Mouse (Mus musculus) heart, postnatal 0 days (tissue): ENCODE measurements around the gene Lypla2. TPM values are rescaled to one million over a fixed set of nuclear protein-coding genes. Genes with fewer than 3 reads are reported as not detected.

Source experiments
- ATAC-seq: fragments of 200-750 bp; cut with Nextera tagmentation; 2 replicates; pipeline ENCODE4 v1.8.0; 2017; ENCODE audit warnings: low read depth, moderate number of reproducible peaks, moderate library complexity; ENCODE audit not compliant: insufficient read depth
- DNase-seq: peaks from one replicate; pipeline ENCODE4 v3.0.0-alpha.2; 2016; ENCODE audit warnings: low spot score
- H3K27ac ChIP-seq: fragments of 300-500 bp; sonication (generic); 2 replicates; pipeline ENCODE4 v1.5.1; 2014; ENCODE audit warnings: low read depth, mild to moderate bottlenecking
- H3K27me3 ChIP-seq: fragments of 300-500 bp; sonication (generic); 2 replicates; pipeline ENCODE4 v1.6.1; 2014; ENCODE audit warnings: low read length, mixed read lengths; ENCODE audit not compliant: control insufficient read depth, insufficient read depth
- H3K36me3 ChIP-seq: fragments of 300-500 bp; sonication (generic); replicated peaks from 2 replicates; pipeline ENCODE4 v1.6.1; 2014; ENCODE audit warnings: low read length, mixed read lengths; ENCODE audit not compliant: control insufficient read depth, insufficient read depth
- H3K4me1 ChIP-seq: fragments of 300-500 bp; sonication (generic); 2 replicates; pipeline ENCODE4 v1.6.1; 2014; ENCODE audit warnings: antibody characterized with exemption; ENCODE audit not compliant: control insufficient read depth, insufficient read depth
- H3K4me2 ChIP-seq: fragments of 300-500 bp; sonication (generic); 2 replicates; pipeline ENCODE4 v1.6.1; 2014; ENCODE audit warnings: low read depth, mild to moderate bottlenecking, low read length, moderate library complexity
- H3K4me3 ChIP-seq: fragments of 300-500 bp; sonication (generic); 2 replicates; pipeline ENCODE4 v1.5.1; 2014; ENCODE audit warnings: low read depth, low read length
- H3K9ac ChIP-seq: fragments of 300-500 bp; sonication (generic); replicated peaks from 2 replicates; pipeline ENCODE4 v1.6.1; 2014; ENCODE audit warnings: low read depth, low read length, mixed read lengths
- H3K9me3 ChIP-seq: fragments of 300-500 bp; sonication (generic); replicated peaks from 2 replicates; pipeline ENCODE4 v1.6.1; 2016; ENCODE audit warnings: low read length; ENCODE audit not compliant: control insufficient read depth
- CTCF ChIP-seq: IDR thresholded peaks from 2 replicates; pipeline ENCODE4 v1.5.1; 2016; ENCODE audit warnings: antibody characterized with exemption, control low read depth, low read depth
- EP300 ChIP-seq: IDR thresholded peaks from 2 replicates; pipeline ENCODE4 v1.6.1; 2016; ENCODE audit warnings: antibody characterized with exemption, low read depth
- WGBS: fragments of 180-500 bp; shearing (Covaris S2); extraction: QIAGEN DNeasy Blood & Tissue Kit; methylation state at CpG from one replicate; pipeline ENCODE4 v1.1.7; 2014; 5-methylcytosine and 5-hydroxymethylcytosine counted together
- polyA plus RNA-seq: library from polyadenylated mRNA; unstranded; fragments of >200 nt; fragmentation: Nextera tagmentation; extraction: Ambion mirVana; gene quantifications from 2 replicates; pipeline ENCODE4 v1.2.1, GENCODE M21; 2015
- total RNA-seq: library from RNA; depleted of rRNA; stranded (reverse); fragments of >200 nt; gene quantifications from 2 replicates; pipeline ENCODE4 v1.2.3, GENCODE M21; 2014; ENCODE audit warnings: low replicate concordance

Gene Lypla2
- total and polyA plus RNA-seq, 2 experiments from 2014 or later, result 58.4 to 66.8 TPM

DNA sequence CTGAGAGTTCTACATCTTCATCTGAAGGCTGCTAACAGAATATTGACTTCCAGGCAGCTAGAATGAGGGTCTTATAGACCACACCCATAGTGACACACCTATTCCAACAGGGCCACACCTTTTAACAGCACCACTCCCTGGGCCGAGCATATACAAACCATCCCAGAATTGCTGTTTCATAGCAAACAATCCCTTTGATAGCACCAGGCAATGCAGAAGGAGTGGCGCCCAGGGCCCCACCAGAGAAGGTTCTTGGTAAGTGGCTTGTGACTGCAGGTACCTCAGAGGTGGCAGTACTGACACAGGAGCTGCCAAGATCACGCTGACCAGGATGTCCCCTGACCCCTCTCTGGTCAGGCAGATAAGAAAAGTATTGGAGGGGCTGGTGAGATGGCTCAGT is 19.2 kb downstream of the Lypla2 start:
- H3K9me3 ChIP-seq, result no peaks in the 10 kb centered on the region
- TF ChIP-seq EP300 (no peak), CTCF (no peak)
- H3K27ac ChIP-seq, result no peak overlapping the region
- H3K9ac ChIP-seq, result no peak overlapping the region
- no peak overlapping the region for H3K4me2 ChIP-seq
- no peak for ATAC-seq
- DNase-seq, result no peak
- peaks cover 4% of the 10 kb centered on the region; the same call in 1 of the 2 replicates for H3K4me1 ChIP-seq
- WGBS, result 84% methylated on average over 3 of the region's 3 CpGs
- H3K27me3 ChIP-seq, result no peaks in the 10 kb centered on the region
- H3K36me3 ChIP-seq, result peaks cover 51% of the 10 kb centered on the region
- H3K4me3 ChIP-seq, result no peak overlapping the region

GRCm38 (mm10) chr4:135951505-135951904 is 20.9 kb downstream of the Lypla2 start:
- Histone ChIP-seq H3K27me3 (no peaks in the 10 kb centered on the region), H3K27ac (no peak overlapping the region), H3K9ac (no peak overlapping the region), H3K9me3 (no peaks in the 10 kb centered on the region), H3K4me1 (peaks cover 4% of the 10 kb centered on the region; the same call in 1 of the 2 replicates), H3K4me3 (no peak overlapping the region), H3K4me2 (no peak overlapping the region), H3K36me3 (peaks cover 45% of the 10 kb centered on the region)
- WGBS, result 91% methylated on average over 3 of the region's 3 CpGs
- no peak for DNase-seq
- TF ChIP-seq EP300 (no peak), CTCF (0 out of 2 replicates have a peak, but pooled peaks have one; percentile 2)
- ATAC-seq, result no peak

GRCm38 (mm10) chr4:135950365-135950764 is 22.1 kb downstream of the Lypla2 start:
- Histone ChIP-seq H3K4me3 (no peak overlapping the region), H3K27ac (peak overlapping the region; percentile 50; the same call in 1 of the 2 replicates), H3K9me3 (no peaks in the 10 kb centered on the region), H3K27me3 (no peaks in the 10 kb centered on the region), H3K9ac (no peak overlapping the region), H3K4me1 (peaks cover 9% of the 10 kb centered on the region; the same call in 1 of the 2 replicates), H3K4me2 (no peak overlapping the region), H3K36me3 (peaks cover 35% of the 10 kb centered on the region)
- ATAC-seq (no peak), DNase-seq (no peak)
- TF ChIP-seq CTCF, result no peak
- TF ChIP-seq EP300, result no peak
- WGBS, result 75% methylated on average over 6 of the region's 6 CpGs

DNA sequence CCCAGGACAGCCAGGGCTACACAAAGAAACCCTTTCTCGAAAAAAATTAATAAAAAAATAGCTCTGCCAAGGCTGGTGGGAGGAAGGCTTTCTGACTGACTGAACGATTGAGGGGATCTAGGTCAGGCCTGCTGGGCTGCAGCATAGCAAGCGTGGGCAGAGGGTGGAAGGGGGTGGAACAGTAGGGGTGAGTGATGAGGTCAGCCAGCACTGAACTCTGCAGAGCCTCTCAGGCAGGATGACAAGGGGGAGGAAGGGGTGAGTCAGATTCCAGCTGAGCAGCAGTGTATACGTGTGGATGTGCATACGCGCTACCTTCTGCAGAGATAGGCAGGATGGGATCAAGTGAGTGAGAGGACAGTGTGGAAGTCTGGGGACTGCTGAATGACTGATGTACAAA is 22.5 kb downstream of the Lypla2 start:
- WGBS, result 33% methylated on average over 6 of the region's 6 CpGs
- peak; percentile 40 for ATAC-seq

DNA sequence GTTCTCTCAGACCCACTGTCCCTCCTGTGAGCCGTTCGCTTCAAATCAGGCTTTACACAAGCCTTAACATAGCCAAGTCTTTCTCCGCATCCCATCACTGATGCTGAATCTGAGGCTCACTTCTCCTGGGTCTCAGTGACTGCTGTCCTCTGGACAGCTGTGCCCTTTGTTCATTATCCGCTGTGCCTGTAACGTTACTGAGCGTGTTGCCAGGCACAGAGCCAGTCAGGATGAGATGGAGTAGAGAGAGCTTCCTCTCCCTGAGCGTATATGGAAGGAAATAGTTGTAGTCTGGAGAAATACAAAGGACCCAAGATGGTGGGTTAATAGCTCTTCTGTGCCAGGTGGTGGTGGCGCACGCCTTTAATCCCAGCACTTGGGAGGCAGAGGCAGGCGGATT is 23.0 kb downstream of the Lypla2 start:
- H3K4me1 ChIP-seq, result peaks cover 9% of the 10 kb centered on the region; the same call in 1 of the 2 replicates
- DNase-seq (no peak), ATAC-seq (no peak)
- no peaks in the 10 kb centered on the region for H3K9me3 ChIP-seq
- TF ChIP-seq EP300 (no peak), CTCF (no peak)
- H3K4me2 ChIP-seq, result no peak overlapping the region
- peaks cover 27% of the 10 kb centered on the region for H3K36me3 ChIP-seq
- 65% methylated on average over 10 of the region's 10 CpGs for WGBS
- no peaks in the 10 kb centered on the region for H3K27me3 ChIP-seq
- H3K9ac ChIP-seq, result no peak overlapping the region
- no peak overlapping the region for H3K4me3 ChIP-seq
- peak overlapping the region; percentile 50; the same call in 1 of the 2 replicates for H3K27ac ChIP-seq

More for the DNA sequence above, 22.5 kb downstream of the Lypla2 start:
- Histone ChIP-seq H3K36me3 (peaks cover 32% of the 10 kb centered on the region), H3K9ac (no peak overlapping the region), H3K4me3 (no peak overlapping the region), H3K27me3 (no peaks in the 10 kb centered on the region), H3K9me3 (no peaks in the 10 kb centered on the region), H3K4me2 (no peak overlapping the region), H3K27ac (peak overlapping the region; percentile 50; the same call in 1 of the 2 replicates), H3K4me1 (peaks cover 9% of the 10 kb centered on the region; the same call in 1 of the 2 replicates)
- TF ChIP-seq EP300 (no peak), CTCF (no peak)
- no peak for DNase-seq

DNA sequence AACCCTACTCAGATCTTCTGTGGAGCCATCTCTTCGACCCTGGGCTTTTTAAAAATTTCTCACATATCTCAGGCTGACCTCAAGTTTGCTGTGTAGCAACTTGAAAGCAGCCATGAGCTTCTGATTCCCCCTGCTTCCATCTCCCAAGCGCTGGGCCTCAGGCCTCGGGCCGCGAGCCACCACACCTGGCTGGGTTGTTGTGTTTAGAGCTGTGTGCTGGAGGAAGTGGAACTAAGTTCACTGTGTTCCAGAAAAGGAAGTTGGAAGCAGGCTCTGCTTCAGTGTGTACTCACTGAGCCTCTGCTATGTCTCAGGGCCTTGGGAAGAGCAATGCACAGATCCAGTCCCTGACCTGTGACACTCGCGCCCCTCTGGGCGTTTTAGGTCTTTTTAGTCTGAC is 24.3 kb downstream of the Lypla2 start:
- Histone ChIP-seq H3K9ac (no peak overlapping the region), H3K4me3 (no peak overlapping the region), H3K4me2 (no peak overlapping the region), H3K4me1 (peaks cover 14% of the 10 kb centered on the region), H3K27me3 (no peaks in the 10 kb centered on the region), H3K27ac (no peak overlapping the region), H3K9me3 (no peaks in the 10 kb centered on the region), H3K36me3 (peaks cover 20% of the 10 kb centered on the region)
- no peak for TF ChIP-seq CTCF
- no peak for TF ChIP-seq EP300
- ATAC-seq, result no peak
- WGBS, result 90% methylated on average over 8 of the region's 8 CpGs
- no peak for DNase-seq
